Mouse (Mus musculus) thymus, adult 2 months (tissue): ENCODE measurements at regions not wholly inside any gene's neighbourhood (a gene's known extent, or its start where the extent isn't known, plus 50 kb on each side); places are given as distances from the start of the nearest gene placed in this dataset.

Experiments used
- CTCF ChIP-seq: fragments of 200-500 bp; IDR thresholded peaks from 2 replicates; pipeline ENCODE4 v1.5.1; 2012; ENCODE audit warnings: mild to moderate bottlenecking, control low read depth, low read length, moderate library complexity, borderline replicate concordance; ENCODE audit not compliant: control insufficient read depth, poor library complexity, insufficient read depth; ENCODE audit errors: extremely low read depth
- POLR2A ChIP-seq: fragments of 200-500 bp; IDR thresholded peaks from 2 replicates; pipeline ENCODE4 v1.6.1; 2012; ENCODE audit warnings: mild to moderate bottlenecking, low read length, control low read depth, moderate library complexity; ENCODE audit not compliant: control insufficient read depth, poor library complexity, insufficient read depth; ENCODE audit errors: extremely low read depth

- TF ChIP-seq POLR2A (no peak), CTCF (no peak)
Observed at GRCm38 (mm10) chr14:71241655-71242390, 642.2 kb upstream of the Fam160b2 start.
